Mouse (Mus musculus) heart, postnatal 14 days (tissue): Measurements from ENCODE around the gene Slc6a20b. TPM values are rescaled to one million over a fixed set of nuclear protein-coding genes. Genes with fewer than 3 reads are reported as not detected.

Experiments used
- DNase-seq, 2 experiments: peaks; one replicate each; pipeline ENCODE4 v3.0.0; 2021 to 2022
- intact Hi-C: fragments of 180-260 bp; cut with DNase I; formaldehyde crosslinking; loops from one replicate; pipeline ENCODE4 v1.15.1; 2025
- total RNA-seq, 2 experiments: library from RNA; stranded (reverse); gene quantifications; 2 replicates each; pipeline ENCODE4 v1.2.3; 2021

The Slc6a20b gene
- total RNA-seq, 2 experiments from 2014 or later: not detected

DNA sequence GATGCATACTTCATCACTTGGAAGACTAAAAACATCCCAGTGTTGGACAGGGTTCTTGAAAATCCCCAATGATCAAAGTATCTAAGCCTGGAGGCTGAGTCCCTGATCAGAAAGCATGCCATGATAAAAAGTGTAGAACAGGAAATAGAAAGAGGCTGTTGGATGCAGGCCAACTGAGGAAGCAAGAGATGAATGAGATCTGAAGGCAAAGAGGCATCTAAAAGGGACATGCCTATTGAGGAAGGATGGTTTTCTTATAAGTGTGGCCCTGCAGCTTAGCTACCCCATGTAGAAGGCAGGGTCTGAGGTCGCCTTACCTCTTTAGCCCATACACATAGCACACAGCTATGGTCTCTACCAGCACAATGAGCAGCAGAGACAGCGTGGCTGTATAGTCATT lies 35.5 kb downstream of the Slc6a20b start:
- no peak for DNase-seq
- intact Hi-C loops: no loop called here

DNA sequence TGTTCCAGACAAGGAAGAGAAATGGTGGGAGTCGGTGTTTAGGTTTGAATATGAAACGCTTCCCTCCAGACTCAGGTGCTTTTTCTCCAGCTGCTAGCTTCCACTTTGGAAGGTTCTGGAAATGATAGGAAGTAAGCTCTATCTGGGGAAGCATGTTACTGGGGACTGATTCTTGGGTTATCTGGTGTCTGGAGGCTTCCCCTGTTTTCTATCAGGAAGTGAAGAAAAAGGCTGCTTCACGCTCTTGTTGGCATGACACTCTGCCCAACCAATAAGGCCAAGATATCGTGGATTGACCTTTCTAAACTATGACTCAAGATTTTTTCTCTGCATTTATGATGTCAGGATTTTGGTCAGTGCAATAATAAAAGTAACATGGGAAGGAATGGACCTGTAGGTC lies 37.2 kb downstream of the Slc6a20b start:
- no peak for DNase-seq

DNA sequence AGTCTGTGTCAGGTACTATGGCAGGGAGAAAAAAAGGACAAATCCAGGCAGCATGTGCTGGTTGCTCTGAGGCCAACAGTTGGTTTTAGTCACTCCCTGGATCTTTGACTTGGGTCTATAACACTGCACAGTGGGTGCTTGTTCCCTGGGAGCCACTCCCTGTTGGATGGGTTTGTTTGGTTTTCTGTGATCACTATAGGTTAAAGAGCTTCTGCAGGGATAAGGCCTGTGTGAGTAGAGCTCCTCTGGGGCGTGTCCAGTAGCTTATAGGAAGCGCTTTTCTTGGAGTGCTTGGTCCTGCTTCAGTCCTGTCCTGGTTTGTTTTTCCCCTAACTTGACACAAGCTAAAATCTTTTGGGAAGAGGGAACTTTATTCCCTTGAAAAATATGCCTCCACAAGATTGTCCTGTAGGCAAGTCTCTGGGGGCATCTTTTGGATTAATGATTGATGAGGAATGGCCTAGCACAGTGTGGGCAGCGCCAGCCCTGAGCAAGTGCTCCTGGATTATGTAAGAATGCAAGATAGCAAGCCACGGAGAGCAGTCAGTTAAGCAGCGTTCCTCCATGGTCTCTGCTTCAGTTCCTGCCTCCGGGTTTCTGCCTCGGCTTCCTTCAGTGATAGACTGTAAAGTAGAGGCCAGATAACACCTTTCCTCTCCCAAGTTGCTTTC lies 43.0 kb downstream of the Slc6a20b start:
- intact Hi-C loops: no loop called here
- DNase-seq: no peak

More for the DNA sequence above, 37.2 kb downstream of the Slc6a20b start:
- intact Hi-C loops: no loop called here

DNA sequence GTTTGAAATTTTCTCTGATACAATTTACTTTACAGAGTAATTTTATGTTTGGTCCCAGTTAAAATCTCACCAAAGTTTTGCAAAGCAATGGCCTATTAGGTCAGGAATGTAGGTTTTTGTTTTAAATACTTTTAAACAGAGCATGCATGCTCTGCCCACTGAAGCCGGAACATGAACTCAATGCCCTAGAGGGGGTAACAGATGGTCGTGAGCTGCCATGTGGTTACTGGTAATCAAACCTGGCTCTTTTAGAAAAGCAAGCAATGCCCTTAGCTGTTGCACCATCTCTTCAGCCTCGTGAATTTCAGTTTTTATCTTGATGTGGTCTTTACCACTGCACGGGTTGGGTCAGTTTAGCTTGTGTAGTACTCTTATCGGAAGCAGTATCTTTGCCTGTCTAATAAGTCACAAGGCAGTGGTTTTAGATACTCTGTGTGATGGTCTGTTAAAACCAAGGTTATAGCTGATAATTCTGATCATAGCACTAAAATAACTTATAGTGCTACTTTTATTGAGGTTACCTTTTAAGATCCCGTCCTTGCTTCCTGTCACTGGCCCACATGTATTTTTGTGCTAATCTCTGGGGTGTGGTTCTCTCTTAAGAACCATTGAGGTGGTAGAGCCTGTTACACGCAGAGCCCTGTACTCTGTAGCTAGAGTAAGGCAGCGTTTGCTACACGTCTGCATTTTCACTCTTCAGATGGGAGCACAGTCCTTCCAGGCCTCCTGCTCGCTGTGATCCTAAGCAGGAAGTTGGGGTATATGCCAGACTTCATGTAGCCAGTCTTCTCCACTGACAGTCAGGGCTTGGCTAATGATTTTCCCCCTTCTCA lies 54.8 kb downstream of the Slc6a20b start:
- DNase-seq: no peak
- intact Hi-C loops: no loop called here

DNA sequence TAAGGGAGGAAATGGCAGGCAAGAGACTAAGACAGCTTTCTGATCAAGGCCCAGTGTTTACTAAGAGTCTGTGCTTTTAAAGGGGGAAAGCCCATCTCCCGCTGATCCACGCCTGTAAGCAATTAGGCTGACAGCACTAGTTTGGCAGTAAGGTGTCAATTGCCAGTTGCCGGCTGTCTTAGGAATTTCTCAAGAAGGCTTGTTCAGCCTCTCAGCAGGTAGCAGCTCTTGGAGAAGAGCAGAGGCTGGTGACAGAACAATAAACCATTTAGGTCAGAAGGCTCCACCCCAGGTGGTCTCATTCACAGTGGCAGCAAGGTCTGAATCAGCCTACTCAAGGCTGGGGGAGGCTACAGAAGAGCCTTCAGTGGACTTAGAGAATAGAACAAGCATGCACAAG lies 77.8 kb downstream of the Slc6a20b start:
- intact Hi-C loops: no loop called here
- DNase-seq: no peak

Other genes starting within 250 kb of the Slc6a20b start
- gene Limd1, start 153.9 kb downstream of the Slc6a20b start, total RNA-seq: 10 to 100 TPM; 41.9 to 43.6 TPM
- gene Sacm1l, start 102.8 kb downstream of the Slc6a20b start, total RNA-seq: 10 to 100 TPM; 33.7 to 38.1 TPM
- gene Ccr9, start 45.9 kb upstream of the Slc6a20b start, total RNA-seq: 1 to 10 TPM in 1 of 2 experiments, under 1 TPM in 1; 0.48 to 9.2 TPM
- gene Slc6a20a, start 46.3 kb upstream of the Slc6a20b start, total RNA-seq: not detected
- gene Lztfl1, start 85.1 kb upstream of the Slc6a20b start, total RNA-seq: 10 to 100 TPM; 41.3 to 43.5 TPM
- gene Cxcr6, start 173.9 kb upstream of the Slc6a20b start, total RNA-seq: under 1 TPM in 1 of 2 experiments, not detected in 1; 0.20 TPM
- 100 to 1,000 TPM; 250 to 267 TPM for gene Fyco1, start 219.3 kb upstream of the Slc6a20b start, total RNA-seq
- gene Xcr1, start 229.5 kb upstream of the Slc6a20b start, total RNA-seq: under 1 TPM in 1 of 2 experiments, not detected in 1; 0.05 TPM